Mouse (Mus musculus): ENCODE measurements around the gene Cdh22.

Cdh22 gene

DNA sequence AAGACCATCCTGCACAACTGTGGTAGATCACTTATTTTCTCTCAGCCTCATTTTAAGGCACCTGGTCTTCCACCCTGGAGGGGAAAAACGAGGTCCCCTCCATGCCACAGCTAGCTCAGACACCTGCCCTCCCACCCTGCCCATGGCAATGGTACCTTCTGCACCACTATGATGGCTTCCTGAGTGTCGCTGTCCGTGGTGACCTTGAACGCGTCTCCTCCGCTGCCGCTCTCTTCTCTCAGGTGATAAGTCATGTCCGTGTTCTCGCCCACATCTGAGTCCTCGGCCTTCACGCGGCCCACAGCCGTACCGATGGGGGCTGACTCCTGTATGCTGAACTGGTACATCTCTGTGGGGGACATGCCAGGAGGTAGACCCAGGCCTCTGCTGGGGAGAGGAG, 91.2 kb downstream of the Cdh22 start:
- DNase-seq, result no peak

GRCm38 (mm10) chr2:165136049-165136448, 98.6 kb downstream of the Cdh22 start:
- no peak for DNase-seq

DNA sequence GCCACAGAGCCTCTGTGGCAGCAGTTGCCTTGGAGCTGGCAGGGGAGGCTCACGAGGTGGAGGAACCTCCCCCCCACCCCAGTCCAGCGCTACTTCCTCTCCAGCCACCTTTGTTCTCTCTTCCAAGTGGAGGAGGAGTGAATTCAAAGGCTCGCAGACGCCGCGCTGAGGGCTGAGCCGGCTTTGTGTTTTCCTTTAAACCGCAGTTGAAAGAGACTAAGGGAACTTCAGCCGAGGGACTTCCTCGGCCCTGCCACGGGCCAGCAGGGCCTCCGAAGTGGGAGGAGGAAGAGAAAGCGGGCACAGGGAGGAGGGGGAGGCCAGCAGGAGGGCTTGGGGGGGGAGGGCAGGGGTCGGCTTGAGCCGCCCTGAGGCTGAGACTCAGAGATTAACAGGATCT, 101.1 kb downstream of the Cdh22 start:
- DNase-seq, result no peak

- no peak for DNase-seq
Observed at GRCm38 (mm10) chr2:165131428-165131827, 103.2 kb downstream of the Cdh22 start.

DNA sequence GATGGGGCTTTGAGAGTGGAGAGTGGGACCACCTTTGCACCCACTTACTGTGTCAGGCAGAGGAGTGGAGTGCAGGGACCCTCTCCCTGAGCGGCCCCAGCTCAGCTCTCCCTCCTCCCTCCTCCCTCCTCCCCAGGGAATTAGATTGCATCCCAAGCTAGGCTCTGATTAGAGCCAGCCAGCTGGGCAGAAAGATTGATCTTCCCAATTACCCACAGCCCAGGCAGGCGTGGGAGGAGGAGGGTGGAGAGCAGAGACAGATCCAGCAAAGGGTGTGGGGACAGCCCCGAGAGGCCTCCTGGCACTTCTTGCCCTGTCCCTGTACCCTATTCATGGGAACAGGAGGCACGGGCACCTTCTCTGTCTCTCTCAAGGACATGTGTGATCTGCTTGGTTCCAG, 105.5 kb downstream of the Cdh22 start:
- DNase-seq, result no peak

GRCm38 (mm10) chr2:165126896-165127562, 107.6 kb downstream of the Cdh22 start:
- DNase-seq, result no peak

GRCm38 (mm10) chr2:165121206-165121840, 113.3 kb downstream of the Cdh22 start:
- no peak for DNase-seq

- no peak for DNase-seq
Observed at GRCm38 (mm10) chr2:165120765-165121164, 113.9 kb downstream of the Cdh22 start.

DNA sequence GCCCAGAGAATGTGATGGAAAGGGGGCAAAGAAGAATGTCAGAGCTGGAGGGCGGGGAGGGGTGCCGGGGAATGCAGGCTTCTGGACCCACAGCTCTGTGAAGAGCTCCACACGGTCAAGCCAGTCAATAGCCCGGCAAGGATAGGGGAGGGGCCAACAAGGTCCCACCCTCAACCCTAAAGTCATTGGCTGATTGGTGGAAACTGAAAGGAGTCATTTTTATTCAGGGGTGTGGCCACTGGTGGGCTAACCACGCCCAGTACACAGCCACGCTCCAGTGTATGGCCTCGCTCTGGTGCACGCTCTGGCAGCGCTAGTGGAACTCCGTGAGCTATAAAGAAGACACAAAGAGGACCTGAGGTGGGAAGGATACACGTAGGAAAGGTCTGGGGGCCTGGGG, 120.9 kb downstream of the Cdh22 start:
- no peak for DNase-seq

- DNase-seq, result peak; percentile 54
Observed at GRCm38 (mm10) chr2:165112149-165112548, 122.5 kb downstream of the Cdh22 start.

GRCm38 (mm10) chr2:165106585-165106984, 128.1 kb downstream of the Cdh22 start:
- no peak for DNase-seq

DNA sequence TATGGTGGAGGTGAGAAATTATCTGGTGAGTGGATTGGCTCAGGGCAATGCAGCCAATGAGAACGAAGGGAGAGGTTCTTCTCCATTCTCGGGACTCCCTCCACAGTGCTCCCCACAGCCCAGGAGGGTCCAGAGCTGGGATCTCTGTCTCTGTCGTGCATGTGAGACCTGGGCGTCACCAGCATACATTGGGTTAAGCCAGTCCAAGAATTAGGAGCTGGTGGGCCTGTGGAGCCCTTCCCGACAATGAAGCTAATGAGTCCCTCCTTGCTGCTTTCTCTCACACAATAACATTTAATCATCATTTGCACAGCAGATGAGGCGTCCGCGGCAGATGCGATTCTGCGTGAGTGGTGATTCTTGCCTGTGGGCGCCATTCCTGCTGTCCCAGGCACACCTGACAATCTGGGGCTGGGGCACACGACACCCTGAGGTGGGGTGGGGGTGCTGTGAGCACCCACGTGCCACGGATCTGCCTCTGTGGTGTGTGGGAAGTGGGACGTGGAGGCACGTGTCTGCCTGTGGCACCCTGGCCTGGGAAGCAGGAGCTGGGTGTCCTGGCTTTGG, 129.1 kb downstream of the Cdh22 start:
- DNase-seq, result peak; percentile 32

- DNase-seq, result no peak
Observed at GRCm38 (mm10) chr2:165102920-165103319, 131.7 kb downstream of the Cdh22 start.

- no peak for DNase-seq
Observed at GRCm38 (mm10) chr2:165100749-165101148, 133.9 kb downstream of the Cdh22 start.

- DNase-seq, result no peak
Observed at GRCm38 (mm10) chr2:165098861-165099260, 135.8 kb downstream of the Cdh22 start.

DNA sequence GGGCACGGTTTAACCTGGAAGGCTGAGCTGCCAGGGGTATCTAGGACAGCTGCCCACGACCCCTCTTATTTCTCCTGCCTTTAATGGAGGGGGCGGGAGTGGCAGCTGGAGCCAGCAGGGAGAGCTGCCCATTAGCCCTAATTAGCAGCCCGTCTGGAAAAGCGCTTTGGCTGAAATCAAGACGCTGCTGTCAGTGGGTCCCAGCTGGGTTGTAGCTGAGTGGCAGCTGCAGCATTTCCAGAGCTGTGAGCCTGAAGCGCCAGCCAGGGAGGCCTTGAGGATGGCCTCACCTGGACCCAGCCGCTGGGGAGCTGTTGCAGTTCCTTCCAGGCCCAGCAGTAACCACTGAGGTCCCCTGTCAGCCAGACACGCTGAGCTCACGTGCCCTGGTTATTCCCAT, 138.3 kb downstream of the Cdh22 start:
- DNase-seq, result no peak

DNA sequence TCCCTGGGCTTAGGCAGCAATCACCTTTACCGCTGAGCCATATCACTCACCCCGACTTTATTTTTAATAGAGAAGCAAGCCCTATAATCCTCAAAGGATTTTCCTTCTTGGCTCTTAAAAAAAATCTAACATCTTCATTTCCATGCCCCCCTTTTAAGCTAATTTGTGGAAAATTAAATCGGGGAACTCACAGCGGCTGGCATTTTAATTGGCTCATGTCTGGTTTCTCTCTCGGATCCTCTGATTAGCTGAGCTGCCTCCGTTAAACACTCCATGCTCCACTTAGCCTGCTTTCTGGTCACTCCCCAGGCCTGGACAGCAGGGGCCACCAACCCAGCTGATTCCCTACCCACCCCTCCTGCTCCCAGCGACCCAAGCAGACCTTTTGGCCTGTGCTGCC, 142.3 kb downstream of the Cdh22 start:
- no peak for DNase-seq

DNA sequence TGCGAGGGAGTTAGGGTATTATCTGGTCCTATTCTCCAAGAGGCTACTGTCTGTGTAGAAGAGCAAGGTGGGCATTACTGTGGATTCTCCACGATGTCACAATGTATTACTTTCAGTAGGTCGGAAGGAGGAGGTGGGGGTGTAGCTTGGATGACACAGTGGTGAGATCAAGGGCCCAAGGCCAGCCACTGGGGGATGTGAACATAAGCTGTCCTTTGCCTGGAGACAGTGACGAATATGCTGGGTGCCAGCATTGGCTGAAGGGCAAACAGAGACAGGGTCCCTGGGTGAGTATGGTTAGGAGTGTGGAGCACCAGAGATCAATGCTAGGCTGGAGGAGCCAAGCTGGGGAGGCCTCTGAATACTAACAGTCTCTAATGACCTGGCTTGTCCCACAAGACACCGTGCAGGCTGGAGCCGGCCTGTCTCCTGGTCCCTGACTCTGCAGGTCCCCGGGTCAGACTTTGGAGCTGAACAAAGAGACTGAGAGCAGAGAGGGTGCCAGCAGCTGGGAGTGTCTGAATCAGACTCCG, 143.2 kb downstream of the Cdh22 start:
- DNase-seq, result no peak

- DNase-seq, result no peak
Observed at GRCm38 (mm10) chr2:165090650-165091049, 144.0 kb downstream of the Cdh22 start, which contains the start of gene 1700025C18Rik. Gene 1700025C18Rik (minus strand): TSS chr2:165090750.

DNA sequence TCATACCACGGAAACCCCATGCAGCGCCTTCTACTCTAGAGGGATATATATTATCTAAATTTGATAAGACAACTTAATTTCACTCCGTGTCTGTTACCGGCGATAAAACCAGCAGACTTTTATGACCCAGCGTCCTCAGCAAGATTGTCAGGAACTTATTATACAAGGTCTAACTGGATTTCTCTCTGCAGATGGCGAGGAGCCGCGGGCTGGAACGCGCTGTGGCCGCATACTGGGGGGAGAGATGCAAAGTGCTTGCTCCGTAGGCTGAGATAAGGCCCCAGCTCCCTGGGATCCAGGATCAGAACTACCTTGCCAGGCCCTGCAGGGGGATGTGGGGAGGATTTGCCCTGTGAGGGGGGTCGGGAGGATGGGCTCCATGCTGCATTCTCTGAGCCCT, 145.2 kb downstream of the Cdh22 start:
- no peak for DNase-seq

GRCm38 (mm10) chr2:165086634-165087033, 148.0 kb downstream of the Cdh22 start:
- no peak for DNase-seq

- no peak for DNase-seq
Observed at GRCm38 (mm10) chr2:165081257-165081656, 153.4 kb downstream of the Cdh22 start.

DNA sequence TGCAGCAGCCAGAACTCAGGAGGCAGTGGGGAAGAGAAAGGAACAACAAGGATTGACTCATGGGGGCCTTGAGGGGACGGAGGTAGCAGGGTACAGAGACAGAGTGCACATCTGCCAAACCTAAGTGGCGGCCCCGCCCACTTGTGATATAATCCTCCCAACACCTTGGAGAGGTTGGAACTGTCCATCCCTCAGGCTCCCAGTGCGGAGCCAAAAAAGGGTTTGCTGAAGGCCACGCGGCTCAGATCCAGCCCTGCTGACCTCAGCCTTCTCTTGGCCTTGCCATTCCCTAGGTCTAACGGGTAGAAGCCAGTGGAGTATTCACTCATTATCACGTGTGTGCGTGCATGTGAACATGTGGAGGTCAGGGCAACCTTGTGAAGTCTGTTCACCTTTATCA, 154.0 kb downstream of the Cdh22 start:
- DNase-seq, result no peak

DNA sequence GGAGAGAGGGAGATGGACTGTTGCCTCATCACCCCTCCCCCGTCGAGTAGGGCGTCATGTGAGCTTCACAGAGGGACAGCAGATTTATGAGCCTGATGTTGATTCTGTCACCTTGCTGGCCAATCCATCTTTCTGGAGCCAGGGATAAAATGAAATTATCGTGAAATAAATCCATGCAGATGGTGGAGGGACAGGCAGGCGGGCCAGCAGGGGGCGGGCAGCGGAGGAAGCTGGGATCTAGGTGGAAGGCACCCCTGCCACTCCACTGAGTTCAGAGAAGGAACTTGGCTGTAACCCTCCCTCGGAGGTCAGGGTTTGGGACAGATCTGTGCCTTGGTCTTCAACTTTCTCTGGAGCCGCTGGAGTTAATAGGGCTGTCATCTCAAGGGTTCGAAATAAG, 156.0 kb downstream of the Cdh22 start:
- no peak for DNase-seq
